Mouse (Mus musculus) erythroblast, embryonic 14.5 days (primary cell): ENCODE measurements around the gene Itga10.

Experiments used
- GATA1 ChIP-seq: IDR thresholded peaks from 2 replicates; pipeline ENCODE4 v1.6.1; 2012; ENCODE audit warnings: low read length, inconsistent platforms, mixed read lengths
- TAL1 ChIP-seq: IDR thresholded peaks from 3 replicates; pipeline ENCODE4 v1.6.1; 2012; ENCODE audit warnings: low read length, inconsistent platforms, mixed read lengths

DNA sequence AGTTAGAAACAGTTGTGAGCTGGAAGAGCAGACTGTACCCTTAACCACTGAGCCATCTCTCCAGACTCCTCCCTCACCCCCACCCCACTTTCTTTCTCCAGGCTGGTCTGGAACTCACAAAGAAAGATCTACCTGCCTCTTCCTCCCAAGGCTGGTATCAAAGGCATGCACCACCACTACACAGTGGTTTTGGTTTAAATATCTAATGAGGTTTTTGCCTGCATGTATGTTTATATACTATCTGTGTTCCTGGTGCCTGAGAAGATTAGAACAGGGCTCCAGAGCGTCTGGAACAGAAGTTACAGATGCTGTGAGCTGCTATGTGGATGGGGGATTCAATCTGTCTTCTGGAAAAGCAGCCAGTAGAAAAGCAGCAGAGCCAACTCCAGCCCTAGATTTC, 11.4 kb upstream of the Itga10 start:
- TF ChIP-seq TAL1 (no peak), GATA1 (no peak)
